Mouse (Mus musculus): ENCODE measurements around the gene Fancm.
"Not testable (repeated sequence)": the region's sequence is repeated elsewhere in the genome, so short reads cannot be mapped to it uniquely, and the experiment has no call there.

Fancm gene

GRCm38 (mm10) chr12:65075085-65075732 lies at the start of gene Fancm:
Gene Fancm (plus strand): TSS chr12:65075603.
- DNase-seq = peak; percentile 94

- no peak for DNase-seq
These were observed 39.6 kb upstream of the Fancm start for GRCm38 (mm10) chr12:65035839-65036189.

- DNase-seq = peak; percentile 92 to 98
These were observed 39.1 kb upstream of the Fancm start, which contains the start of gene Prpf39 for GRCm38 (mm10) chr12:65036190-65036870. Gene Prpf39 (plus strand): TSS chr12:65036333.

- DNase-seq = peak in 1 of 2 experiments; percentile 17
These were observed 38.4 kb upstream of the Fancm start for GRCm38 (mm10) chr12:65036892-65037545.

GRCm38 (mm10) chr12:65037546-65037937 lies 37.9 kb upstream of the Fancm start:
- no peak for DNase-seq

GRCm38 (mm10) chr12:65048799-65049198 lies 26.6 kb upstream of the Fancm start:
- no peak for DNase-seq

GRCm38 (mm10) chr12:65058203-65058602 lies 17.2 kb upstream of the Fancm start:
- no peak for DNase-seq

- no peak for DNase-seq
These were observed 14.3 kb upstream of the Fancm start for GRCm38 (mm10) chr12:65061082-65061481.

GRCm38 (mm10) chr12:65065241-65065640 lies 10.2 kb upstream of the Fancm start:
- DNase-seq = no peak

GRCm38 (mm10) chr12:65066234-65066633 lies 9.2 kb upstream of the Fancm start:
- DNase-seq = no peak

- no peak for DNase-seq
These were observed 7.0 kb upstream of the Fancm start for GRCm38 (mm10) chr12:65068409-65068808.

GRCm38 (mm10) chr12:65072911-65073610 lies 2.3 kb upstream of the Fancm start:
- no peak for DNase-seq

GRCm38 (mm10) chr12:65073611-65074178 lies 1.7 kb upstream of the Fancm start, which contains the start of gene Fkbp3:
Gene Fkbp3 (minus strand): TSS chr12:65074007.
- DNase-seq = peak; percentile 97 to 99

- DNase-seq = no peak
These were observed 752 bp upstream of the Fancm start for GRCm38 (mm10) chr12:65074651-65075050.

GRCm38 (mm10) chr12:65075733-65076310 lies 419 bp downstream of the Fancm start:
- no peak for DNase-seq

GRCm38 (mm10) chr12:65076906-65077305 lies 1.5 kb downstream of the Fancm start:
- no peak for DNase-seq

- DNase-seq = no peak
These were observed 33.3 kb downstream of the Fancm start for GRCm38 (mm10) chr12:65108746-65109145.

GRCm38 (mm10) chr12:65111503-65111902 lies 36.1 kb downstream of the Fancm start:
- no peak for DNase-seq

GRCm38 (mm10) chr12:65112811-65113210 lies 37.4 kb downstream of the Fancm start:
- no peak for DNase-seq

- DNase-seq = no peak
These were observed 38.5 kb downstream of the Fancm start for GRCm38 (mm10) chr12:65113925-65114324.

GRCm38 (mm10) chr12:65114978-65115377 lies 39.6 kb downstream of the Fancm start:
- DNase-seq = not testable (repeated sequence)

- DNase-seq = no peak
These were observed 43.6 kb downstream of the Fancm start for GRCm38 (mm10) chr12:65118968-65119367.
